Mouse (Mus musculus) limb, embryonic 11.5 days (tissue): Measurements from ENCODE around the gene Ppp1r21. TPM values are rescaled to one million over a fixed set of nuclear protein-coding genes. Genes with fewer than 3 reads are reported as not detected.

Experiments
- ATAC-seq: fragments of 200-750 bp; cut with Nextera tagmentation; 2 replicates; pipeline ENCODE4 v1.8.0; 2017; ENCODE audit warnings: low read depth; ENCODE audit not compliant: insufficient number of reproducible peaks, low FRiP score, low TSS enrichment
- DNase-seq: peaks from one replicate; pipeline ENCODE4 v3.0.0-alpha.2; 2015; ENCODE audit warnings: low spot score
- H3K27ac ChIP-seq: fragments of 300-500 bp; sonication (generic); replicated peaks from 2 replicates; pipeline ENCODE4 v1.5.1; 2014; ENCODE audit warnings: low read depth, mild to moderate bottlenecking, low read length
- H3K27me3 ChIP-seq: fragments of 300-500 bp; sonication (generic); 2 replicates; pipeline ENCODE4 v1.6.1; 2014; ENCODE audit warnings: mild to moderate bottlenecking, low read length, mixed read lengths; ENCODE audit not compliant: control insufficient read depth, insufficient read depth
- H3K36me3 ChIP-seq: fragments of 300-500 bp; sonication (generic); 2 replicates; pipeline ENCODE4 v1.6.1; 2014; ENCODE audit warnings: mild to moderate bottlenecking, low read length, moderate library complexity, mixed read lengths; ENCODE audit not compliant: control insufficient read depth, insufficient read depth
- H3K4me1 ChIP-seq: fragments of 300-500 bp; sonication (generic); 2 replicates; pipeline ENCODE4 v1.6.1; 2014; ENCODE audit warnings: low read length, mixed read lengths; ENCODE audit not compliant: control insufficient read depth, insufficient read depth
- H3K4me2 ChIP-seq: fragments of 300-500 bp; sonication (generic); 2 replicates; pipeline ENCODE4 v1.6.1; 2014; ENCODE audit warnings: low read depth, mild to moderate bottlenecking, moderate library complexity; ENCODE audit not compliant: severe bottlenecking
- H3K4me3 ChIP-seq: fragments of 300-500 bp; sonication (generic); 2 replicates; pipeline ENCODE4 v1.5.1; 2014; ENCODE audit warnings: low read depth, low read length
- H3K9ac ChIP-seq: fragments of 300-500 bp; sonication (generic); 2 replicates; pipeline ENCODE4 v1.6.1; 2014; ENCODE audit warnings: mild to moderate bottlenecking, low read length
- H3K9me3 ChIP-seq: fragments of 300-500 bp; sonication (generic); 2 replicates; pipeline ENCODE4 v1.6.1; 2016; ENCODE audit warnings: low read length; ENCODE audit not compliant: control insufficient read depth
- WGBS: fragments of 180-500 bp; shearing (Covaris S2); extraction: QIAGEN DNeasy Blood & Tissue Kit; methylation state at CpG from one replicate; pipeline ENCODE4 v1.1.7; 2014; 5-methylcytosine and 5-hydroxymethylcytosine counted together
- polyA plus RNA-seq: library from polyadenylated mRNA; unstranded; fragments of >200 nt; fragmentation: Nextera tagmentation; extraction: Ambion mirVana; gene quantifications from 2 replicates; pipeline ENCODE4 v1.2.1, GENCODE M21; 2014

Ppp1r21 gene
- polyA plus RNA-seq, 1 experiment from 2014 or later: 22.6 TPM

DNA sequence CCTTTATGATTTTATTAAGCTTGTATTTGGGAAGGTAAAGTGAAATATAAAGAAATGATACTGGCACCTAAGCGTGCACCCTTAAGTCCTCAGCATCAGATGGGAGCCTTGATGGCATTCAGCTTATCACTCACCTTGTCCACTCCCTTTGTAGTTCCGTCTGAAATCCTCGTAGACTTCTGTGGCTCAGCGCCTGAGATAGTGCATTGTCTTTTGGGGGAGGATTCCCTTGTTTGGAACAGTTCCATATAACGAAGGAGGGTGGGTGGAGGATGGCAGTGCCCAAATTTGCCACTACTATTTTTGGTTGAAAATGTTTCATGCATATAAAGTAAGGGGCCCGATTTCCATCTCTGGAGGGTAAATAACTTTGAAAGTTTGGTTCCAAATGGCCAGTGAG, 1.3 kb downstream of the Ppp1r21 start:
- WGBS: 67% methylated on average over 6 of the region's 6 CpGs
- Histone ChIP-seq H3K4me3 (no peak overlapping the region), H3K4me2 (no peak overlapping the region), H3K4me1 (no peaks in the 10 kb centered on the region), H3K36me3 (no peaks in the 10 kb centered on the region), H3K27ac (no peak overlapping the region), H3K9ac (no peak overlapping the region), H3K9me3 (no peaks in the 10 kb centered on the region), H3K27me3 (no peaks in the 10 kb centered on the region)
- ATAC-seq (no peak), DNase-seq (no peak)

DNA sequence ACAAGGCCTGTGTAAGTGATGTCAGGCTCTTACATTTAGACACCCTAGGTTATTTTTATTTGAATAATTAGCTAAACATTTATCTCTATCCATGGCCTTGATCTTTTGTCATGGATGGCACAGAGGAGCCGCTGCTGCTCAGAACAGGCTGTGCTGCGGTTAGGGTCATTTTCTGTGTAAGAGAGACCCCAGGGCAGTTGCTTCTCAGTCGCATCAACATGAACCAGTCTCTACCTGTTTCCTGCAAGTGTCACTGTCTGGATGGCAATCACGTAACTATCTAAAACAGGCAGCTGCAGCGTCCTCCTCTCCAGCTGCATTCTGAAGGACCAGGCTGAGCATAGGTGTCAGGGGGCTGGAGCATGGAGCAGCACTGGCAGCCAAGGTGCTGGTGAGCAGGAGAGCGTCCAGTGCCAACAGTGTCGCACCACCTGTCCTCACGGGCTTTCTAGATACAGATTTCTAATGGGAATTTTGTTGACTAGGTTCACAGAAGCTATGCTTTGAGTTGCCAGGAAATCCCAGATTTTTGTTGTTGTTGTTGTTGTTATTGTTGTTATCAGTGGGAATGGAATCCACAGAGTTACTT, 8.0 kb downstream of the Ppp1r21 start:
- Histone ChIP-seq H3K4me3 (no peak overlapping the region), H3K4me2 (no peak overlapping the region), H3K4me1 (no peaks in the 10 kb centered on the region), H3K27me3 (no peaks in the 10 kb centered on the region), H3K9ac (no peak overlapping the region), H3K27ac (no peak overlapping the region), H3K9me3 (no peaks in the 10 kb centered on the region), H3K36me3 (no peaks in the 10 kb centered on the region)
- no peak for ATAC-seq
- no peak for DNase-seq
- WGBS: 85% methylated on average over 8 of the region's 8 CpGs

- peaks cover 4% of the 10 kb centered on the region for H3K36me3 ChIP-seq
- no peak overlapping the region for H3K27ac ChIP-seq
- no peaks in the 10 kb centered on the region for H3K27me3 ChIP-seq
- no peak overlapping the region for H3K9ac ChIP-seq
- H3K4me3 ChIP-seq: no peak overlapping the region
- H3K4me1 ChIP-seq: no peaks in the 10 kb centered on the region
- 42% methylated on average over 15 of the region's 15 CpGs for WGBS
- no peak overlapping the region for H3K4me2 ChIP-seq
- H3K9me3 ChIP-seq: no peaks in the 10 kb centered on the region
- ATAC-seq (no peak), DNase-seq (no peak)
These were observed 13.0 kb downstream of the Ppp1r21 start for GRCm38 (mm10) chr17:88542771-88543416.

DNA sequence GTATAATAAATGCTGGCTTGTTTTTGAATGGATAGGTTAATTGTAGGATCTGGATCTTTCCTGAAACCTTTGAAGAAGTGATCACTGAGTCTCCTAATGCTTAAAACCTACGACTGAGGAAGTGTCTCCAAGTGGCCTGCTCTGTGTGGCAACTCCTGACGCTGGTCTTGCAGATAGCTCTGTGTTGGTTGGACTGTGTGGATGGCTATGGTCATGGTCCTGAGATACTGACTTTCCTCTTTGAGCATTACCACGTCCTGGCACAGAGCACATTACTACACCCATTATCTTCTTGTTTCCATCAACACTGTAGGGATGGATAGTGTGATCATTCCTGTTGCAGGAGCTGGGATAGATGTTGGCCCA, 13.5 kb downstream of the Ppp1r21 start:
- no peak for DNase-seq
- H3K9me3 ChIP-seq: no peaks in the 10 kb centered on the region
- 64% methylated on average over 3 of the region's 3 CpGs for WGBS
- H3K4me2 ChIP-seq: no peak overlapping the region
- ATAC-seq: no peak
- no peaks in the 10 kb centered on the region for H3K27me3 ChIP-seq
- no peak overlapping the region for H3K27ac ChIP-seq
- H3K4me1 ChIP-seq: no peaks in the 10 kb centered on the region
- H3K36me3 ChIP-seq: peaks cover 4% of the 10 kb centered on the region
- H3K4me3 ChIP-seq: no peak overlapping the region
- no peak overlapping the region for H3K9ac ChIP-seq

DNA sequence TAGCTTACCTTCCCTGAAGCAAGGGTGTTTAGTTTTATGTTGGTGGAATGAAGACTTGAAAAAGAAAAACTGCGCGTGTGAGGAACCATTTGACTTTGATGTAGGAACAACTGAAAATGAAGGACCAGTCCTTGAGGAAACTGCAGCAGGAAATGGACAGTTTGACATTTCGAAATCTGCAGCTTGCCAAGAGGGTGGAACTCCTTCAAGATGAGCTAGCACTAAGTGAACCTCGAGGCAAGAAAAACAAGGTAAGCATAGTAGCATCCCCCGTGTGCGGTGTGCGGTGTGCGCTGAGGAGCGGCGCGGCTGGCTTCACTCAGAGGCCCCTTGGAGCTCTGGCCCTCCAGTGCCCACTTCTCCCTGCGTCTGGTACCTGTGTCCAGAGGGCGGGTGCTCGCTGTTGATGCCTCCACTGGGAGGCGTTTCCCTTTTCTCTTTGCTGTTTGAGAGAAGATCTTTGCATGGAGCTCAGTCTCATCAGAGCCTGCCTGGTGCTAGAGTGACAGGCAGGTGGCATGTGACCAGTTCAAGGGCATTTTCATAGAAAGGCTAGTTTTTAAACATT, 15.4 kb downstream of the Ppp1r21 start:
- Histone ChIP-seq H3K36me3 (peaks cover 8% of the 10 kb centered on the region), H3K4me2 (no peak overlapping the region), H3K4me3 (no peak overlapping the region), H3K9ac (no peak overlapping the region), H3K4me1 (no peaks in the 10 kb centered on the region), H3K9me3 (no peaks in the 10 kb centered on the region), H3K27me3 (no peaks in the 10 kb centered on the region), H3K27ac (no peak overlapping the region)
- ATAC-seq (no peak), DNase-seq (no peak)
- whole genome bisulfite sequencing: 92% methylated on average over 15 of the region's 15 CpGs

DNA sequence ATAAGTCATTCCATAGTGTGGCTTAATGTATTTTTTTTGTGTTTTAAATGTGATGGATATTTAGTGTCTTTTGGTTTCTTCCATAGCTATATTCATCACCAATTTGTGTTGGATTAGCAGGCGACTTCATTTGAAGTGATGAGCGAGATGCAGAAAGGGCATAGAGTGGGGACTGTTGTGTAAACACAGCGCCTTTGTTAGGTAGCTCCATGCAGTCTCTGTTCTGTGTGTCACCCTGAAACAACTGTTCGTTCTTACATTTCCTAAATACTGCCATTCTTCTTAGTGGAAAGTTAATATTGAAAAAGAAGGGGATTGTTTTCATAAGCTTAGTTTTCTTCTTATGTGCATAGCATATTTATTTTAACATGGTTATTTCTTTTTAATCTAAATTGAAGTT, 16.8 kb downstream of the Ppp1r21 start:
- peaks cover 8% of the 10 kb centered on the region for H3K36me3 ChIP-seq
- H3K9me3 ChIP-seq: no peaks in the 10 kb centered on the region
- no peak for ATAC-seq
- H3K4me3 ChIP-seq: no peak overlapping the region
- WGBS: 90% methylated on average over 4 of the region's 4 CpGs
- no peak overlapping the region for H3K27ac ChIP-seq
- H3K9ac ChIP-seq: no peak overlapping the region
- H3K27me3 ChIP-seq: no peaks in the 10 kb centered on the region
- H3K4me1 ChIP-seq: no peaks in the 10 kb centered on the region
- no peak overlapping the region for H3K4me2 ChIP-seq
- no peak for DNase-seq

DNA sequence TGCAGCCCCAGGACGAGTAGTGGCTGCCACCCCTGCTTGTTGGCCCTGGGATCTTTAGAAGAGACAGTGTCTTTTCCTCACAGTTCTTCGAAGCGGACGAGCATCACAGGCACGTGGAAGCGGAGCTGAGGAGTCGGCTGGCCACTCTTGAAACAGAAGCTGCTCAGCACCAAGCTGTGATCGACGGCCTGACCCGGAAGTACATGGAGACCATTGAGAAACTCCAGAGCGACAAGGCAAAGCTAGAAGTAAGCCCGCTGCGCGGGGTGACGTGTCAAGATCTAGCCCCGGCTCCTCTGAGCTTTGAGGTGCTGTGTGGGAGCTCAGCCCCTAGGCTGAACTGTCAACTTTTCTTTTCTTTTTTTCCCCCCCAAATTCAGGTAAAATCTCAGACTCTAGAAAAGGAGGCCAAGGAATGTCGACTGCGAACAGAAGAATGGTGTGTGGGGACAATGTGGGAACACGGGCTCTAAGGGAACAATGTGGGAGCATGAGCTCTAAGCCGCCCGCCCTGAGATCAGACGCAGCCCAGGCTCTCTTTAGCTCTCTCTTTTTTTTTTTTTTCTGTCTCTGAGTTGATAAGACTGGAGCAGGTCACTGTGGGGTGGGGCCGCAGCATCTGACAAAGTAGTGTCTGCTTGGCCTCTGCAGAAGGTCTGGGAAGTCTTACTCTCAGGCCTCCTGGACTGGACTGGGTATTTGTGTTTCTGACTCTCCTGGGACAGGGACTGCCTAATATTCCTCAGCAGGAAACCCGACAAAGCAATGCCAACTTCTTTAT, 19.7 kb downstream of the Ppp1r21 start:
- Histone ChIP-seq H3K36me3 (peaks cover 8% of the 10 kb centered on the region), H3K4me1 (peaks cover 11% of the 10 kb centered on the region), H3K9ac (no peak overlapping the region), H3K9me3 (no peaks in the 10 kb centered on the region), H3K4me3 (no peak overlapping the region), H3K4me2 (no peak overlapping the region), H3K27ac (no peak overlapping the region), H3K27me3 (no peaks in the 10 kb centered on the region)
- DNase-seq (no peak), ATAC-seq (no peak)
- WGBS: 83% methylated on average over 24 of the region's 24 CpGs

DNA sequence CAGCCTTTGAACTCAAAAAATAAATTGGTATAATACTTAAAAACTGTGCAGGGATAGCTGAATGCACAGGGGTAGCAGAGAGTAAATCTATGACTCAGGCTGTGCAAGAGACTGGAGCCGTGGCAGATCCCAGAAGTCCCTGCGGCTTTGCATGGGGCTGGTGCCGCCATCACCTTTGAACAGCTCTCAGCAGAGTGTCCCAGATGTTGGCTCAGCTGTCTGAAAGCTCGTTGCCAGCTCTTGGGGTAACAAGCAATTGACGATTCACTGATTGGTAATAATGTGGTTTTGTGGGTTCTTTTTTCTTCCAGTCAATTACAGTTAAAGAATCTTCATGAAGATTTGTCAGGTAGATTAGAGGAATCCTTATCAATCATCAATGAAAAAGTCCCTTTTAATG, 20.4 kb downstream of the Ppp1r21 start:
- WGBS: 67% methylated on average over 5 of the region's 5 CpGs
- Histone ChIP-seq H3K4me1 (peaks cover 11% of the 10 kb centered on the region), H3K27ac (no peak overlapping the region), H3K9ac (no peak overlapping the region), H3K4me2 (no peak overlapping the region), H3K4me3 (no peak overlapping the region), H3K27me3 (no peaks in the 10 kb centered on the region), H3K36me3 (peaks cover 8% of the 10 kb centered on the region), H3K9me3 (no peaks in the 10 kb centered on the region)
- ATAC-seq (no peak), DNase-seq (no peak)
